Mouse (Mus musculus): ENCODE data around the gene Zfp526. TPM values are rescaled to one million over a fixed set of nuclear protein-coding genes. Genes with fewer than 3 reads are reported as not detected.

Zfp526 gene
- polyA plus RNA-seq, 1 experiment: 9.7 TPM

- peaks cover 9% of the 10 kb centered on the region for H3K4me1 ChIP-seq (ENCODE audit: control insufficient read depth, insufficient read depth, low read length)
- peak overlapping the region; percentile 93 for H3K27ac ChIP-seq (ENCODE audit: insufficient read depth, low read length)
- TF ChIP-seq POLR2A (IDR thresholded peaks at IDR 0.05; ENCODE audit: low read depth, low read length) (peak; percentile 55), CTCF (IDR thresholded peaks at IDR 0.05; ENCODE audit: borderline replicate concordance, insufficient read depth, low read length) (no peak)
- H3K4me3 ChIP-seq (ENCODE audit: insufficient read depth, low read length): peak overlapping the region; percentile 22
Measured at GRCm38 (mm10) chr7:25238015-25238706, 16.9 kb downstream of the Zfp526 start.

GRCm38 (mm10) chr7:25238829-25239623 lies 17.8 kb downstream of the Zfp526 start:
- Histone ChIP-seq H3K4me1 (ENCODE audit: control insufficient read depth, insufficient read depth, low read length) (peaks cover 9% of the 10 kb centered on the region), H3K27ac (ENCODE audit: insufficient read depth, low read length) (peak overlapping the region; percentile 52), H3K4me3 (ENCODE audit: insufficient read depth, low read length) (no peak overlapping the region)
- TF ChIP-seq CTCF (IDR thresholded peaks at IDR 0.05; ENCODE audit: borderline replicate concordance, insufficient read depth, low read length) (peak; percentile 57; the same call in 1 of the 2 replicates), POLR2A (IDR thresholded peaks at IDR 0.05; ENCODE audit: low read depth, low read length) (peak; percentile 37)

- Histone ChIP-seq H3K27ac (ENCODE audit: insufficient read depth, low read length) (peak overlapping the region; percentile 20; the same call in 1 of the 2 replicates), H3K4me3 (ENCODE audit: insufficient read depth, low read length) (no peak overlapping the region), H3K4me1 (ENCODE audit: control insufficient read depth, insufficient read depth, low read length) (peaks cover 12% of the 10 kb centered on the region)
- no peak for TF ChIP-seq CTCF (IDR thresholded peaks at IDR 0.05; ENCODE audit: borderline replicate concordance, insufficient read depth, low read length)
- TF ChIP-seq POLR2A (IDR thresholded peaks at IDR 0.05; ENCODE audit: low read depth, low read length): no peak
Measured at GRCm38 (mm10) chr7:25240631-25241030, 19.4 kb downstream of the Zfp526 start.

GRCm38 (mm10) chr7:25241062-25241461 lies 19.8 kb downstream of the Zfp526 start:
- Histone ChIP-seq H3K27ac (ENCODE audit: insufficient read depth, low read length) (0 out of 2 replicates have a peak overlapping the region, but pooled peaks have one; percentile 20), H3K4me3 (ENCODE audit: insufficient read depth, low read length) (no peak overlapping the region), H3K4me1 (ENCODE audit: control insufficient read depth, insufficient read depth, low read length) (peaks cover 16% of the 10 kb centered on the region)
- TF ChIP-seq CTCF (IDR thresholded peaks at IDR 0.05; ENCODE audit: borderline replicate concordance, insufficient read depth, low read length) (peak; percentile 36; the same call in 1 of the 2 replicates), POLR2A (IDR thresholded peaks at IDR 0.05; ENCODE audit: low read depth, low read length) (no peak)

- peaks cover 18% of the 10 kb centered on the region; the same call in 1 of the 2 replicates for H3K4me1 ChIP-seq (ENCODE audit: control insufficient read depth, insufficient read depth, low read length)
- no peak overlapping the region for H3K27ac ChIP-seq (ENCODE audit: insufficient read depth, low read length)
- TF ChIP-seq CTCF (IDR thresholded peaks at IDR 0.05; ENCODE audit: borderline replicate concordance, insufficient read depth, low read length) (no peak), POLR2A (IDR thresholded peaks at IDR 0.05; ENCODE audit: low read depth, low read length) (no peak)
- no peak overlapping the region for H3K4me3 ChIP-seq (ENCODE audit: insufficient read depth, low read length)
Measured at GRCm38 (mm10) chr7:25243361-25243760, 22.1 kb downstream of the Zfp526 start.

- no peak for TF ChIP-seq CTCF (IDR thresholded peaks at IDR 0.05; ENCODE audit: borderline replicate concordance, insufficient read depth, low read length)
- TF ChIP-seq POLR2A (IDR thresholded peaks at IDR 0.05; ENCODE audit: low read depth, low read length): no peak
- Histone ChIP-seq H3K4me3 (ENCODE audit: insufficient read depth, low read length) (no peak overlapping the region), H3K27ac (ENCODE audit: insufficient read depth, low read length) (no peak overlapping the region), H3K4me1 (ENCODE audit: control insufficient read depth, insufficient read depth, low read length) (peaks cover 18% of the 10 kb centered on the region; the same call in 1 of the 2 replicates)
Measured at GRCm38 (mm10) chr7:25244562-25245369, 23.5 kb downstream of the Zfp526 start.

- Histone ChIP-seq H3K4me1 (ENCODE audit: control insufficient read depth, insufficient read depth, low read length) (peaks cover 13% of the 10 kb centered on the region; the same call in 1 of the 2 replicates), H3K27ac (ENCODE audit: insufficient read depth, low read length) (peak overlapping the region; percentile 43), H3K4me3 (ENCODE audit: insufficient read depth, low read length) (peak overlapping the region; percentile 79)
- TF ChIP-seq CTCF (IDR thresholded peaks at IDR 0.05; ENCODE audit: borderline replicate concordance, insufficient read depth, low read length) (no peak), POLR2A (IDR thresholded peaks at IDR 0.05; ENCODE audit: low read depth, low read length) (no peak)
Measured at GRCm38 (mm10) chr7:25246079-25246758, 25.0 kb downstream of the Zfp526 start.

GRCm38 (mm10) chr7:25246759-25247137 lies 25.5 kb downstream of the Zfp526 start:
- peak overlapping the region; percentile 43 for H3K27ac ChIP-seq (ENCODE audit: insufficient read depth, low read length)
- no peak for TF ChIP-seq CTCF (IDR thresholded peaks at IDR 0.05; ENCODE audit: borderline replicate concordance, insufficient read depth, low read length)
- TF ChIP-seq POLR2A (IDR thresholded peaks at IDR 0.05; ENCODE audit: low read depth, low read length): no peak
- H3K4me3 ChIP-seq (ENCODE audit: insufficient read depth, low read length): peak overlapping the region; percentile 79
- peaks cover 9% of the 10 kb centered on the region; the same call in 1 of the 2 replicates for H3K4me1 ChIP-seq (ENCODE audit: control insufficient read depth, insufficient read depth, low read length)

- no peak for TF ChIP-seq POLR2A (IDR thresholded peaks at IDR 0.05; ENCODE audit: low read depth, low read length)
- no peak for TF ChIP-seq CTCF (IDR thresholded peaks at IDR 0.05; ENCODE audit: borderline replicate concordance, insufficient read depth, low read length)
- Histone ChIP-seq H3K4me3 (ENCODE audit: insufficient read depth, low read length) (peak overlapping the region; percentile 79), H3K4me1 (ENCODE audit: control insufficient read depth, insufficient read depth, low read length) (peaks cover 9% of the 10 kb centered on the region; the same call in 1 of the 2 replicates), H3K27ac (ENCODE audit: insufficient read depth, low read length) (peak overlapping the region; percentile 37)
Measured at GRCm38 (mm10) chr7:25247498-25247897, 26.3 kb downstream of the Zfp526 start.

Measured in embryonic fibroblast, embryonic 13.5 days (primary cell).